ENCODE assay signal across 15 mouse cellular contexts in the genomic region with DNA sequence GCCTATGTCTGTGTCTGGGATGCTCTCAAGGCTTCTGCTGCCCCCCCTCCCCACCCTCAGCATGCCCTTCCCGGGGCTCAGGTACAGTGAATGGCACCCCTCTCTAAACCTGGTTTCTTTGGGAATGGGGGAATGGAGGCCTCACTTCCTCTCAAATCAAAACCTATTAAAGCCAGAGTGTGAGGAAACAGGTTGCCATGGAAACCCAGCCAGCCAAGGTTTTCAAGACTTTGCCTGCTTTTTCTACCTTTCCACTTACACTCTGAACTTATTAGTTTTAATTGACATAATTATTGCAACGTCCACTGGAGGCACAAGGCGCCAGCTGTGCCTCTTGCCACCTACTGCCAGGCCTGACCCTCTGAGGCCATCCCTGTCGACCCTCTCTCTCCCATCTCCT.
DNase-seq lines count a peak whose midpoint lies in the region; ATAC-seq and TF ChIP-seq lines count a peak whose summit lies in the region.
"Had no signal": no experiment of that assay in that cellular context is flagged by ENCODE, and none has a peak within 500 bp of the region (broad histone marks: within the 10 kb centered on the region; RNA-seq: fewer than 3 reads in every experiment).

No protein-coding gene starts in this region.

- H3K9ac ChIP-seq in forebrain, postnatal 0 days: no peak overlapping the region
- no peak overlapping the region for H3K9ac ChIP-seq in midbrain, embryonic 13.5 days (replicated peaks)
- H3K9ac ChIP-seq: limb, embryonic 15.5 days; lung, embryonic 15.5 days had no signal

- no peak for TF ChIP-seq CTCF in brain, embryonic 14.5 days (IDR thresholded peaks at IDR 0.05; ENCODE audit: borderline replicate concordance, extremely low read depth, insufficient read depth, insufficient read length)
- TF ChIP-seq CTCF in forebrain, postnatal 0 days (IDR thresholded peaks at IDR 0.05; ENCODE audit: low read depth): no peak

- WGBS in forebrain, postnatal 0 days: 27% methylated on average over 4 of the region's 4 CpGs
- 46% methylated on average over 4 of the region's 4 CpGs for WGBS in midbrain, embryonic 13.5 days

- H3K36me3 ChIP-seq in forebrain, postnatal 0 days (ENCODE audit: insufficient read depth): no peaks in the 10 kb centered on the region
- no peaks in the 10 kb centered on the region for H3K36me3 ChIP-seq in midbrain, embryonic 13.5 days
- H3K36me3 ChIP-seq: limb, embryonic 15.5 days; lung, embryonic 15.5 days had no signal

- no peak overlapping the region for H3K4me3 ChIP-seq in forebrain, postnatal 0 days (ENCODE audit: low read depth, low read length)
- no peak overlapping the region for H3K4me3 ChIP-seq in midbrain, embryonic 13.5 days (replicated peaks)
- H3K4me3 ChIP-seq: layer of hippocampus, adult 2 months; limb, embryonic 15.5 days; lung, embryonic 15.5 days; megakaryocyte, embryonic 14.5 days had no signal

- H3K27ac ChIP-seq in forebrain, postnatal 0 days (ENCODE audit: low read depth, low read length): no peak overlapping the region
- peak overlapping the region; percentile 46 for H3K27ac ChIP-seq in midbrain, embryonic 13.5 days
- H3K27ac ChIP-seq: layer of hippocampus, adult 2 months; limb, embryonic 15.5 days; lung, embryonic 15.5 days had no signal

- H3K4me2 ChIP-seq in forebrain, postnatal 0 days (ENCODE audit: low read depth): no peak overlapping the region
- no peak overlapping the region for H3K4me2 ChIP-seq in midbrain, embryonic 13.5 days (replicated peaks)
- H3K4me2 ChIP-seq: limb, embryonic 15.5 days; lung, embryonic 15.5 days had no signal

- H3K9me3 ChIP-seq in forebrain, postnatal 0 days (ENCODE audit: low read length): no peaks in the 10 kb centered on the region
- H3K9me3 ChIP-seq in midbrain, embryonic 13.5 days: no peaks in the 10 kb centered on the region
- H3K9me3 ChIP-seq: limb, embryonic 15.5 days; lung, embryonic 15.5 days; megakaryocyte, embryonic 14.5 days had no signal

- no peak for TF ChIP-seq POLR2A in brain, embryonic 14.5 days (IDR thresholded peaks at IDR 0.05; ENCODE audit: borderline replicate concordance, extremely low read depth, insufficient read depth, insufficient read length, poor library complexity, severe bottlenecking)

- peak; percentile 22 for DNase-seq in left cerebral cortex, adult 11 months (ENCODE audit: low spot score)
- DNase-seq in left cerebral cortex, adult 8-10 months (ENCODE audit: low spot score in 2 of 2): no peak
- peak; percentile 84 for DNase-seq in brain, embryonic 14.5 days (ENCODE audit: low read depth)
- peak; percentile 67 for DNase-seq in forebrain, postnatal 0 days
- DNase-seq in liver: no peak
- DNase-seq: cerebellum, adult 9-10 months; heart, postnatal 36 days; kidney, adult 2 months; retina, postnatal 1 day had no signal

- H3K4me1 ChIP-seq in forebrain, postnatal 0 days (ENCODE audit: insufficient read depth): peaks cover 7% of the 10 kb centered on the region; the same call in 1 of the 2 replicates
- peaks cover 74% of the 10 kb centered on the region for H3K4me1 ChIP-seq in midbrain, embryonic 13.5 days (replicated peaks)
- H3K4me1 ChIP-seq: megakaryocyte, embryonic 14.5 days had no signal

- peak; percentile 45; the same call in 1 of the 2 replicates for ATAC-seq in forebrain, postnatal 0 days
- 0 out of 2 replicates have a peak, but pooled peaks have one; percentile 1 for ATAC-seq in midbrain, embryonic 13.5 days
- ATAC-seq in cerebellum, adult (ENCODE audit: insufficient number of reproducible peaks, low FRiP score, low TSS enrichment): no peak

- H3K27me3 ChIP-seq in forebrain, postnatal 0 days (ENCODE audit: insufficient read depth, low read length): no peaks in the 10 kb centered on the region
- H3K27me3 ChIP-seq in midbrain, embryonic 13.5 days: no peaks in the 10 kb centered on the region
- H3K27me3 ChIP-seq: limb, embryonic 15.5 days; lung, embryonic 15.5 days had no signal

Comparison
In these comparisons a context has a peak if more than half of its experiments do, and no peak if none do; other contexts are left out.
1. DNase-seq: peak in left cerebral cortex, adult 11 months (single experiment), brain, embryonic 14.5 days (single experiment) and forebrain, postnatal 0 days (single experiment); none in left cerebral cortex, adult 8-10 months (0 of 2) and liver (single experiment).